Mouse (Mus musculus): Measurements from ENCODE around the gene Ldb3.

The Ldb3 gene

GRCm38 (mm10) chr14:34588498-34588897 is at the start of gene Ldb3:
Gene Ldb3 (minus strand): TSS chr14:34588682.
- DNase-seq: no peak

GRCm38 (mm10) chr14:34635721-34636120 is 47.2 kb upstream of the Ldb3 start:
- DNase-seq: no peak

- DNase-seq: no peak
Measured at GRCm38 (mm10) chr14:34635192-34635591, 46.7 kb upstream of the Ldb3 start.

- no peak for DNase-seq
Measured at GRCm38 (mm10) chr14:34632722-34633448, 44.4 kb upstream of the Ldb3 start.

- DNase-seq: no peak
Measured at GRCm38 (mm10) chr14:34626824-34627223, 38.3 kb upstream of the Ldb3 start.

GRCm38 (mm10) chr14:34623531-34624210 is 35.2 kb upstream of the Ldb3 start:
- DNase-seq: no peak

- DNase-seq: no peak
Measured at GRCm38 (mm10) chr14:34623074-34623473, 34.6 kb upstream of the Ldb3 start.

GRCm38 (mm10) chr14:34620611-34621376 is 32.3 kb upstream of the Ldb3 start:
- DNase-seq: peak; percentile 45 to 48

GRCm38 (mm10) chr14:34618808-34619207 is 30.3 kb upstream of the Ldb3 start:
- DNase-seq: no peak

GRCm38 (mm10) chr14:34616821-34617220 is 28.3 kb upstream of the Ldb3 start:
- peak; percentile 90 to 93 for DNase-seq

GRCm38 (mm10) chr14:34615625-34616024 is 27.1 kb upstream of the Ldb3 start:
- no peak for DNase-seq

GRCm38 (mm10) chr14:34615082-34615481 is 26.6 kb upstream of the Ldb3 start:
- DNase-seq: no peak

GRCm38 (mm10) chr14:34614551-34614950 is 26.1 kb upstream of the Ldb3 start:
- no peak for DNase-seq

GRCm38 (mm10) chr14:34613523-34613922 is 25.0 kb upstream of the Ldb3 start:
- DNase-seq: no peak

GRCm38 (mm10) chr14:34612222-34612621 is 23.7 kb upstream of the Ldb3 start:
- DNase-seq: peak; percentile 30 to 53

- DNase-seq: no peak
Measured at GRCm38 (mm10) chr14:34611591-34611990, 23.1 kb upstream of the Ldb3 start.

- DNase-seq: no peak
Measured at GRCm38 (mm10) chr14:34601910-34602309, 13.4 kb upstream of the Ldb3 start.

- DNase-seq: no peak
Measured at GRCm38 (mm10) chr14:34599941-34600340, 11.5 kb upstream of the Ldb3 start, which contains the start of gene Opn4. Gene Opn4 (minus strand): TSS chr14:34600142.

- DNase-seq: no peak
Measured at GRCm38 (mm10) chr14:34595596-34596255, 7.2 kb upstream of the Ldb3 start.

GRCm38 (mm10) chr14:34591741-34592535 is 3.5 kb upstream of the Ldb3 start:
- no peak for DNase-seq

GRCm38 (mm10) chr14:34590743-34591675 is 2.5 kb upstream of the Ldb3 start:
- DNase-seq: no peak
